Mouse (Mus musculus) CH12.LX (cell line): ENCODE results near the gene Gnai2. TPM values are rescaled to one million over a fixed set of nuclear protein-coding genes. Genes with fewer than 3 reads are reported as not detected.
"Not testable (repeated sequence)": the region's sequence is repeated elsewhere in the genome, so short reads cannot be mapped to it uniquely, and the experiment has no call there.

Source experiments
- DNase-seq: peaks from one replicate; pipeline ENCODE4 v3.0.0-alpha.2; 2013; ENCODE audit errors: extremely low read depth
- H3K27ac ChIP-seq: 2 replicates; pipeline ENCODE4 v1.5.1; 2012; ENCODE audit warnings: low read depth, mild to moderate bottlenecking, control low read depth, moderate library complexity; ENCODE audit not compliant: insufficient read depth
- H3K27me3 ChIP-seq: replicated peaks from 2 replicates; pipeline ENCODE3; 2012; ENCODE audit warnings: inconsistent platforms
- H3K36me3 ChIP-seq, 2 experiments: replicated peaks in 1 of 2; 2 replicates each; pipeline versions ENCODE3 to v1.6.1; 2012; ENCODE audit warnings: inconsistent platforms in 1 of 2, low read length in 1 of 2, mild to moderate bottlenecking in 1 of 2, mixed read lengths in 1 of 2, moderate library complexity in 1 of 2; ENCODE audit not compliant: control insufficient read depth in 1 of 2, insufficient read depth in 1 of 2
- H3K4me1 ChIP-seq, 2 experiments: 2 replicates each; pipeline ENCODE4 v1.6.1; 2012; ENCODE audit warnings: inconsistent platforms in 1 of 2, moderate library complexity in 1 of 2; ENCODE audit not compliant: insufficient read depth in 2 of 2, control insufficient read depth in 1 of 2
- H3K4me2 ChIP-seq: 2 replicates; pipeline ENCODE4 v1.6.1; 2012; ENCODE audit warnings: low read depth, mild to moderate bottlenecking, control low read depth; ENCODE audit not compliant: poor library complexity, insufficient read depth, severe bottlenecking
- H3K4me3 ChIP-seq, 3 experiments: fragments of 150-350 bp in 1 of 3; sonication (generic) in 1 of 3; replicated peaks in 1 of 3; 2 replicates each; pipeline versions ENCODE3 to v1.5.1; 2011 to 2012; ENCODE audit warnings: low read depth in 2 of 3, low read length in 2 of 3, mild to moderate bottlenecking in 2 of 3, moderate library complexity in 2 of 3, control low read depth in 1 of 3, improper control_type of control experiment in 1 of 3, inconsistent platforms in 1 of 3, mixed read lengths in 1 of 3; ENCODE audit not compliant: poor library complexity in 1 of 3
- H3K79me2 ChIP-seq: replicated peaks from 2 replicates; pipeline ENCODE4 v1.6.1; 2012; ENCODE audit warnings: mild to moderate bottlenecking, moderate library complexity; ENCODE audit not compliant: control insufficient read depth, poor library complexity, insufficient read depth, severe bottlenecking; ENCODE audit errors: extremely low read depth
- H3K9ac ChIP-seq: 2 replicates; pipeline ENCODE4 v1.6.1; 2012; ENCODE audit warnings: low read depth, mild to moderate bottlenecking, control low read depth, moderate library complexity; ENCODE audit not compliant: insufficient read depth
- H3K9me3 ChIP-seq: replicated peaks from 2 replicates; pipeline ENCODE3; 2012; ENCODE audit warnings: low read length, inconsistent platforms, mixed read lengths
- CTCF ChIP-seq, 2 experiments: IDR thresholded peaks in 1 of 2; conservative IDR thresholded peaks in 1 of 2; 2 replicates each; pipeline ENCODE4 v1.5.1; 2011 to 2012; ENCODE audit warnings: low read depth in 2 of 2, low read length in 2 of 2, improper control_type of control experiment in 1 of 2, inconsistent platforms in 1 of 2, mild to moderate bottlenecking in 1 of 2, moderate library complexity in 1 of 2
- ELF1 ChIP-seq: IDR thresholded peaks from 2 replicates; pipeline ENCODE4 v1.6.1; 2014; ENCODE audit warnings: low read depth, mild to moderate bottlenecking, inconsistent platforms, low read length, improper control_type of control experiment
- EP300 ChIP-seq: IDR thresholded peaks from 2 replicates; pipeline ENCODE4 v1.6.1; 2011; ENCODE audit warnings: low read length, improper control_type of control experiment
- JUN ChIP-seq: IDR thresholded peaks from 2 replicates; pipeline ENCODE4 v1.6.1; 2011; ENCODE audit warnings: low read depth, mild to moderate bottlenecking, low read length, improper control_type of control experiment, moderate library complexity; ENCODE audit not compliant: insufficient read depth
- JUND ChIP-seq: conservative IDR thresholded peaks from 2 replicates; pipeline ENCODE4 v1.6.1; 2011; ENCODE audit warnings: low read depth, low read length, improper control_type of control experiment
- MAFK ChIP-seq: IDR thresholded peaks from 2 replicates; pipeline ENCODE4 v1.6.1; 2011; ENCODE audit warnings: low read length, improper control_type of control experiment; ENCODE audit not compliant: insufficient replicate concordance
- MXI1 ChIP-seq: IDR thresholded peaks from 2 replicates; pipeline ENCODE4 v1.6.1; 2011; ENCODE audit warnings: mild to moderate bottlenecking, low read depth, low read length, improper control_type of control experiment
- RAD21 ChIP-seq: IDR thresholded peaks from 2 replicates; pipeline ENCODE4 v1.6.1; 2011; ENCODE audit warnings: low read depth, mild to moderate bottlenecking, low read length, improper control_type of control experiment, moderate library complexity
- RCOR1 ChIP-seq: conservative IDR thresholded peaks from 2 replicates; pipeline ENCODE4 v1.6.1; 2012; ENCODE audit warnings: low read depth, mild to moderate bottlenecking, inconsistent platforms, low read length, improper control_type of control experiment
- SMC3 ChIP-seq: IDR thresholded peaks from 2 replicates; pipeline ENCODE4 v1.6.1; 2011; ENCODE audit warnings: low read depth, low read length, improper control_type of control experiment
- TBP ChIP-seq: conservative IDR thresholded peaks from 2 replicates; pipeline ENCODE4 v1.6.1; 2011; ENCODE audit warnings: low read depth, low read length, improper control_type of control experiment
- TCF12 ChIP-seq: IDR thresholded peaks from 2 replicates; pipeline ENCODE4 v1.6.1; 2014; ENCODE audit warnings: low read depth, mild to moderate bottlenecking, inconsistent platforms, low read length, improper control_type of control experiment
- ZKSCAN1 ChIP-seq: IDR thresholded peaks from 2 replicates; pipeline ENCODE4 v1.6.1; 2012; ENCODE audit warnings: low read depth, inconsistent platforms, low read length, improper control_type of control experiment, borderline replicate concordance
- ZNF384 ChIP-seq: IDR thresholded peaks from 2 replicates; pipeline ENCODE4 v1.6.1; 2012; ENCODE audit warnings: low read depth, low read length, improper control_type of control experiment, inconsistent platforms
- dilution Hi-C: fragments of 300-500 bp; cut with MboI; formaldehyde crosslinking; loops from 2 replicates; pipeline ENCODE4 v1.14.3; 2020; ENCODE audit warnings: low sequenced_read_pairs; ENCODE audit not compliant: extremely low pct_unique_long_range_greater_than_20kb, extremely low pct_ligation_motif_present
- in situ Hi-C: fragments of 300-500 bp; cut with MboI; formaldehyde crosslinking; loops from 3 replicates; pipeline ENCODE4 v1.14.3; 2019; ENCODE audit warnings: low sequenced_read_pairs, low pct_ligation_motif_present, low pct_unique_long_range_greater_than_20kb, mixed read lengths
- polyA plus RNA-seq: library from polyadenylated mRNA; unstranded; fragments of >175 nt; gene quantifications from 2 replicates; pipeline ENCODE4 v1.2.1, GENCODE M21; 2012; ENCODE audit warnings: low read depth; ENCODE audit not compliant: insufficient read length
- total RNA-seq, 2 experiments: library from RNA; depleted of rRNA; stranded (reverse); fragments of 300-350 nt in 1 of 2; fragments of >200 nt in 1 of 2; gene quantifications; 2 replicates each; pipeline ENCODE4 v1.2.3; 2012 to 2014

Gnai2 gene
- total and polyA plus RNA-seq, 3 experiments = 86.2 to 262 (median 154) TPM

GRCm38 (mm10) chr9:107679501-107679900, 44.3 kb upstream of the Gnai2 start, which contains the start of gene Gnat1:
Gene Gnat1, minus strand, starts transcription at chr9:107679712.
- no peak within 1 kb of the TSS for H3K4me2 ChIP-seq
- H3K36me3 ChIP-seq = no peaks in the 10 kb centered on the region
- dilution Hi-C loops (no loop called here), in situ Hi-C loops (loop anchor here (5.0 kb wide), 1 partner anchor 37 kb away; no protein-coding TSS in a partner anchor)
- no peak for DNase-seq
- peaks cover 8 to 25% of the 10 kb centered on the region in 2 experiments for H3K4me1 ChIP-seq
- H3K9ac ChIP-seq = no peak within 1 kb of the TSS
- no peaks in the 10 kb centered on the region for H3K79me2 ChIP-seq
- H3K4me3 ChIP-seq = no peak within 1 kb of the TSS
- peaks cover 83% of the 10 kb centered on the region for H3K27me3 ChIP-seq
- no peaks in the 10 kb centered on the region for H3K9me3 ChIP-seq
- H3K27ac ChIP-seq = no peak within 1 kb of the TSS
- TF ChIP-seq JUND = no peak
- no peak for TF ChIP-seq EP300
- TF ChIP-seq ZKSCAN1 = no peak
- no peak for TF ChIP-seq JUN
- TF ChIP-seq MXI1 = no peak

GRCm38 (mm10) chr9:107678861-107679260, 43.7 kb upstream of the Gnai2 start:
- Histone ChIP-seq H3K36me3 (no peaks in the 10 kb centered on the region), H3K79me2 (no peaks in the 10 kb centered on the region), H3K4me3 (no peak overlapping the region), H3K9ac (no peak overlapping the region), H3K4me1 (peaks cover 8 to 25% of the 10 kb centered on the region in 2 experiments), H3K27ac (no peak overlapping the region), H3K4me2 (no peak overlapping the region), H3K27me3 (peaks cover 83% of the 10 kb centered on the region), H3K9me3 (no peaks in the 10 kb centered on the region)
- dilution Hi-C loops (no loop called here), in situ Hi-C loops (loop anchor here (5.0 kb wide), 1 partner anchor 37 kb away; no protein-coding TSS in a partner anchor)
- TF ChIP-seq ZNF384 (no peak), MAFK (peak; percentile 34; the same call in 1 of the 2 replicates), ELF1 (0 out of 2 replicates have a peak, but pooled peaks have one; percentile 47), TBP (peak; percentile 96)
- peak; percentile 30 for DNase-seq

DNA sequence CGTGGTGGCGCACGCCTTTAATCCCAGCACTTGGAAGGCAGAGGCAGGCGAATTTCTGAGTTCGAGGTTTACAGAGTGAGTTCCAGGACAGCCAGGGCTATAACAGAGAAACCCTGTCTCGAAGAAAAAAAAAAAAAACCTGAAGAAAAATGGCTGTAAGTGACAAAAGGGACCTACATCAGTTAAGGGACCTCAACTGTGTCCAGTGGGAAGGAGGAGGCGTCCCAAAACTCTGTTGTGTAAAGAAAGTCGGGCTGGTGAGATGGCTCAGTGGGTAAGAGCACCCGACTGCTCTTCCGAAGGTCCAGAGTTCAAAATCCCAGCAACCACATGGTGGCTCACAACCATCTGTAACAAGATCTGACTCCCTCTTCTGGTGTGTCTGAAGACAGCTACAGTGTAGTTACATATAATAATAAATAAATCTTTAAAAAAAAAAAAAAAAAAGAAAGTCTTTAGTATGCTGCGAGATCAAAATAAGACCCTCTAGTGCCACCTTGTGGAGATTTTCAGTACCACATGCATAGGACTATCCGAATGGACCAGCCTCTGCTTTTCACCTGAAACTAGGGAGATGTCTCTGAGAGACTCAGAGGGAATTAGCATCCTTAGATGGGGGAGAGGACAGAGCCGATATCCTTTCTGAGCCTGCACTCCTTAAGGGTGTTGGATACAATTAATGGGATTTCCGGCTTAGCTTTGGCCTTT, 42.8 kb upstream of the Gnai2 start:
- dilution Hi-C loops, H3K4me3 ChIP-seq, H3K79me2 ChIP-seq, H3K36me3 ChIP-seq, H3K9ac ChIP-seq, H3K27ac ChIP-seq, H3K9me3 ChIP-seq: not testable (repeated sequence)
- H3K27me3 ChIP-seq = peaks cover 80% of the 10 kb centered on the region
- DNase-seq = peak; percentile 80
- H3K4me2 ChIP-seq = peak overlapping the region; percentile 76
- peak; percentile 90 for TF ChIP-seq ZNF384
- peak; percentile 59 for TF ChIP-seq SMC3
- 0 out of 2 replicates have a peak, but pooled peaks have one; percentile 10 for TF ChIP-seq TCF12
- TF ChIP-seq RCOR1 = 0 out of 2 replicates have a peak, but pooled peaks have one; percentile 10
- TF ChIP-seq TBP = peak; percentile 79
- TF ChIP-seq RAD21 = peak; percentile 45
- peak; percentile 61 to 69 for TF ChIP-seq CTCF (conservative IDR thresholded peaks at IDR 0.05 in 1 of 2, IDR thresholded peaks at IDR 0.05 in 1 of 2; ENCODE audit: low read depth in 2 of 2, low read length in 2 of 2)
- H3K4me1 ChIP-seq = peaks cover 8 to 25% of the 10 kb centered on the region in 2 experiments
- in situ Hi-C loops = loop anchor here (5.0 kb wide), 1 partner anchor 36 kb away; no protein-coding TSS in a partner anchor
